Mouse (Mus musculus): ENCODE results near the gene Sec24c.
"Not testable (repeated sequence)": the region's sequence is repeated elsewhere in the genome, so short reads cannot be mapped to it uniquely, and the experiment has no call there.

Sec24c gene

DNA sequence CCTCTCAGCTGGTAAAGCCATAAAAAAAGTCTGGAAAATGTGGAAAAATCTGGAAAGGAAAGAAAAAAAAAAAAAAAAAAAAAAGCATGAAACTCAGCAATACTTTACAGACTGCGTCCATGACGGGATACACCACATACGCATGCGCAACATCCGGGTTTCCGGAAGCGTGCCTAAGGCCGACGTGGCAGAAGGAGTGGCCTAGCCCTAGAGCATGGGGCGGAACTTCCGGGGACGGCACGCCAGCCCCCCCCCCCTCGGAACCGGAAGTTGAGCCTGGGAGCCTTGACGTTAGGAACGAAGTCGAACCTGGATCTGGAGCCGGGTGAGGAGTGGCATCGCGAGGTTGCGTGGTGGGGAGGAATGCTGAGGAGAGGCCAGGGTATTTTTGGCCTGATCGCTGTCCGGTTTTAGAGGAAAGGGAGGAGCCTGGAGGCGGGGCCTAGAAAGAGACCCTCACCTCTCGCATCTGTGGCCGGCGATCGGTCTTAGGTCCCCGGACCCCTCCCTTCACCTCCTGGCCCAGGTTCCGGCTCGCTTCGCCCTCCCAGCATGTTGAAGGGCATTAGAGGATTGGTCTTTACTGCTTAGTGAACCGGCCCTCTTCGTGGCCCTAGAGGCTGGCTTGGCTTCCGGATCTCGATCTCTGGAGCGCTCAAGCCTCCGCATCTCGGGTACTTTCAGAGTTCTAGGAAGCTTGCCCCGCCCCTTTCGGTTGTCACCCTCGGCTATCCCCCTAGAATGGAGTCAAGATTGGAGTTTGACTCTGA lies at the start of gene Sec24c:
Gene Sec24c, plus strand, starts transcription at position 245 of the 770 bp plus-strand sequence.
- peak; percentile 97 for DNase-seq

DNA sequence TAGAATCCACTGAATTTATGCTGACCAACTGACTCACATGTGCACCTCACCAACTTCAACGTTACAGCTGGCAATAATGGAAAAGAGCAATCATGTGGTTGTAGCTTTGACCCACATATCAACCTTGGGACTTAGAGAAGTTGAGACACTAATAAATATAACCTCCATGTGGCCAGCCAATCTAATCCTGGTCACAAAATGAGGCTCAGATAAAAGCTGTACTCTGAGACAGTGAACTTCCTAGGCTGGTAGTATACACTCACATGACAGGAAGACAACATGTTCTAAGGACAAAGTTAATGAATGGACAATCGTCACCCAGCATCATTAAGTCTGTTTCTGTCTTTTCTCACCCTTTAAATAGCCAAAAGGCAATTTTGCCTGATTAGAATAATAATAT lies 47.7 kb upstream of the Sec24c start:
- DNase-seq: no peak

DNA sequence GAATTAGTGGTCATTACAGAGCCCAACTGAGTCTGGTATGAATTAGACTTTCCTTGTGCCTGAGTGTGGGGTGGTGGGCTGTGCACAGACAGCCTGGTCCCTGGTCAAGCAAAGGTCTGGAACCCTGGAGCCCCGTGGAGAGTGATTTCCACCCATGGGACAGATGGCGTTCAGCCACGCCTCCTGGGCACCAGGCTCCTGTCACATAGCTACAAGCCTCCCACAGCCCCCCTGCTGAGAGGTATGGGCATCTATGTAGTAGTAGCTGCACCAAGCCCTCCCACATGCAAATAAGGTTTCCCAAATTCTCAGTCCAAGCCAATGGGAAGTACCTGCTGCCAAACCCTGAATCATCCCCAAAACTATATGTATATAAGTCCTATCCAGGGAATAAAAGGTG lies 47.1 kb upstream of the Sec24c start:
- DNase-seq: no peak

DNA sequence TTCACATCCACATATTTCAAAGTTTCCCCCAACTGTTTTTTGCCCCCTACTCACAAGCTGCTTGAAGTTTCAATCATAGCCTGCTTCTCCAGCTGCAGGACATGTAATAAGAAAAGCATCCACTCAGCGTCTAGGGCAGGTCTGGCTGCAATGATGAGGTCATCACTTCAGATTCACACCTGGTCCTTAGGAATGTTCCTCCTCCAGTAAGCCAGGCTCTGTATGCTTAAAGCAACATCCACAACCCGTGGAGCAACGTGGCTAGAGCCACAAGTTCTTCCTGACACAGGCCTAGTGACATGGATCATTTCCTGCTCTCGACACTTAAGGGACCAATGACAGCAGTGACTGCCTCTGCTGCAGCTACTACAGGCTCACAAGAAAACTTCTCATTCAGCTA lies 42.9 kb upstream of the Sec24c start:
- DNase-seq: no peak

DNA sequence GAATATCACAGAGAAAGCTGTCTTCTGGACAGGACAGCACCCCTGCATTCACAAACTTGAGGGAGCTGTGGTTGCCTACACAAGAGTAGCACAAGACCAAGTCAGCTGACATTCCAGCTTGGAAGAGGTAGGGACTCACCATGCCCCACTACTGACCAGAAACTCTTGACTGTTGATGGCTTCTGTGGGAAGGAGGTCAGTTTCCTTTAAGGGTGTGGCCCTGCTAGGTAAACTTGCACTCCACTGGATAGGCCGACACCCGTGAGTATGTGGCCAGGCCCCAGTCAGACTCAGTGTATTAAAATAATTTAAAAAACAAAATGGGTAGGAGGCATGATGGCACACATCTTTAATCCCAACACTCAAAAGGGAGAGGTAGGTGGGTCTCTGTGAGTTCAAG lies 38.6 kb upstream of the Sec24c start:
- DNase-seq: no peak

DNA sequence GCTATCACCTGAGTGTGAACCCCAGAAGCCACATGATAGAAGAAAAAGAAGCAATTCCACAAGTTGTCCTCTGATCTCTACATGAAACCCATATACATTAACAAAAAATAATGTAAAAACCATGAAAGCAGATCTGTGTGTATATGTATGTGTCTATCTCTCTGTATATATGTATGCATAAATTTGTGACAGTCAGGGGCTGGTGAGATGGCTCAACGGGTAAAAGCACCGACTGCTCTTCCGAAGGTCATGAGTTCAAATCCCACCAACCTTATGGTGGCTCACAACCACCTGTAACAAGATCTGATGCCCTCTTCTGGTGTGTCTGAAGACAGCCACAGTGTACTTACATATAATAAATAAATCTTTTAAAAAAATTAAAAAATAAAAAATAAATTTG lies 37.1 kb upstream of the Sec24c start:
- DNase-seq: not testable (repeated sequence)

DNA sequence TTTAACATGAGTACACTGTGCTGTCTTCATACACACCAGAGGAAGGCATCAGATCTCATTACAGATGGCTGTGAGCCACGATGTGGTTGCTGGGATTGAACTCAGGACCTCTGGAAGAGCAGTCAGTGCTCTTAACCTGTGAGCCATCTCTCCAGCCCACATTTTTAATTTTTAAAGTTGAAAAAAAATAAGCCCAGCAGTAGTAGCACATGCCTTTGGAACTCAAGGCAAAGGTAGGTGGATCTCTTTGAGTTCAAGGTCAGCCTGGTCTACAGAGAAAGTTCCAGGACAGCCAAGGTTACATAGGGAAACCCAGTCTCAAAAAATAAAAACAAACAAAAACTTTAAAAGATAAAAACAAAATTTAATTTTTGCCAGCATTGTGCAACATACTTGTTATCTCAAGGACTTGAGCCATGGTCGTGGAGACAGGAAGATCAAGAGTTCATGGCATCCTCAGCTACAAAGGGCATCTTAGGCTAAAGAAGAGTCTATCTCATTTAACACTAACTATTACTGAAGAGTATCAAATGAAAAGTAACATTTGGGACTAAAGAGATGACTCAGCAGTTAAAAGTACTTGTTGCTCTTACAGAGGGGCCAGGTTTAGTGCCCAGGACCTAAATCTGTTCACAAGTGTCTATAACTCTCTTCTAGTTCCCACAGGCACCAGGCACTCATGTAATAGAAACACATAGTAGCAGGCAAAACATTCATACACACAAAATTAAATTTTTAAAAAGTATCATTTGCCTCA lies 36.1 kb upstream of the Sec24c start:
- DNase-seq: no peak

DNA sequence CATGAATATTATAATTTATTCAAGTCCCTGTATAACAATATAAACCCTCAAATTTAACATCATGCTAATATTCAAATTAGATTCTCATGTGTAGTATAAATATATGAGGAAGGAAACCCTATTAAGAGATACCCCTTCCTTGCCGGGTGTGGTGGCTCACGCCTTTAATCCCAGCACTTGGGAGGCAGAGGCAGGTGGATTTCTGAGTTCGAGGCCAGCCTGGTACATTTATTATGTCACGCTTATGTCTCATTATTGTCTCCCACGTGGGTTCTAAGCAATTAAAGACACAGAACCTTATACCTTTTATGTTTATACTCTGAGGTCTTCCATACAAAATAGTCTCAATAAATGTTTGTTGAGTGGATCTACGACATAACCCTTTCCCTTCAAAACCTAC lies 35.4 kb upstream of the Sec24c start:
- DNase-seq: no peak

DNA sequence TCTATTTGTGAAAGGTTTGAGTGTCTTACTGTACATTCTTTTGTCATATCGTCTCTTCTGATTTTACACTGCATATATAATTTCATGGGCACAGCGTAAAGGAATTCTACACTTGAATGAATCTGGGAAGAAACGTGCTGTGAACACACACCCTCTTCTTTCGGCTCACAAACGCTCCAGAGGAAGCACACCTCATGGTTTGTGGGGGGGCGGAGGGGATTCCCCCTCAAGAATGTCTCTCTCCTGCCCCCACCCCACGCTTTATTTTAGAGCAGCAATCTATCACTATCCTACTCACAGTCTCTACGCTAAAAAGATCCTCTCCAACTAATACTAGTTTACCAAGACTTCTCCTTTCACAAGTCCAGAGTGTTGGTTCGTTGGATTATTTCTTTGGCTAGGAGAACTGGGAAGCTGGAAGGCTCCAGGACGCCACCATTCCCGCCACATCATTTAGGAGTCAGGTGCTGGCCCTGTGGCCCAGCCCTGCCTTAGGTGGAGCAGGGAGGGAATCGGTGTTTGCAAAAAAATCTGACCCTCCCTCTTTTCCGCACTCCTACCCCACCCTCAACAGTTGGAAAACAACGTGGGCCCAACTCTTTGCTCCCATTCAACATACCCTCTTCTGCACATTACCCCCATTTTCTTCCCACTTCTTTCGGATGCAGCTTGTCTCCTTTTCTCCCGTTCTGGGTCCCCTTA lies 34.0 kb upstream of the Sec24c start:
- DNase-seq: no peak

DNA sequence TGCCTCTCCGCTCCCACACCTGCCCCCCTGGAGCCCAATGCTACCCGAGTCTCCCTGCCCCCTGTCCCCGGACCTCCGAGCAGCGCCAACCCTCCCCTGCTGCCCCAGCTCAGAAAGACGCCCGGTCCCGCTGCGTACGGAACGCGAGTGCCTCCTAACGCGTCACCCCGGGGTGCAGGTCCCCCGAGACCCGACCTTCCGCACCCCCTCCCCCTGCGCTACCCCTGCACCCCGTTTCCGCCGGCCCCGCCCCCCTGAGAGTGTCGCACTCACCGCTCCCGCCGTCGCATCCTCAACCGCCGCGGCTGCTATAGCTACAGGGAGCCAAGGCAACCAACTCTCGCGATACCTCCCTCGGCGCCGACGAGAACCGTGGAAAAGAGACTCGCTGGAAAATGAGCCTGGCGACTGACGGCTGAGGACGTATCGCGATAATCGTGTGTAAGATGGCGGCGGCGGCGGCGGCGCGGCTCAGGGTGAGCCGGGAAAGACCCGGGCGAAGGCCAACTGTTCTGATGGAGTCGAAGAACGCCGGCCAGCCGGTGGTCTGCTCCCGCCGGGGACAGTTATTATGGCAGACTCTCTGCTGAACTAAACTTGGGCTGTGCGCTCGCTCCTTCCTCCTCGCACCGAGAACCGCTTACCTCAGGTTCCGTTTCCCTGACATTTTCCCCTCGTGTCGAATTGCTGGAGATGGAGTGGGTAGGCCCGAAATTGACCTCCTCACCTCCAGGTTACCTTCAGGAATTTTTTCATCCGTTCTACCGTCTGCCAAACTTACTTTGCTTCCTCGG lies 33.3 kb upstream of the Sec24c start, which contains the start of gene Usp54:
Gene Usp54, minus strand, starts transcription at position 420 of the 794 bp plus-strand sequence.
- peak; percentile 97 for DNase-seq

DNA sequence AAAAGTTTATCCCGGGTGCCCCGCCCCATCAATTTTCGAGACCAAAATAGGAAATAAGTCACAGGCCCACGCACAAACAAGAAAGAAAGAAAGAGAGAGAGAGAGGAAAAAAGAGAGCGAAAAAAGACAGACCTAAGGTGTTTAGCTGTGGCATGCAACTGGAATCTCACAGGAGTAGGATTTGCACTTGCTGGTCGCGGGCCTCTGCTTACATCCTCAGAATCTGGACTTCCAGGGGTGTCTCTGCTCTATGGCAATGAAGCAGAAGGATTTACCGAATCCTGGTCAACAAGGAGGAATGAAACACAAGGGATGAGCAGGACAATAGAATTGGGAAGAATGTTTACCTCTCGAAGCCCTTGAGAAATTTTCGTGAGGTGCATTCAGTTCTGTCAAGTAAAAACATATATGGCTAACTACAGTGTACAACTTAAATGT lies 32.7 kb upstream of the Sec24c start:
- DNase-seq: no peak

DNA sequence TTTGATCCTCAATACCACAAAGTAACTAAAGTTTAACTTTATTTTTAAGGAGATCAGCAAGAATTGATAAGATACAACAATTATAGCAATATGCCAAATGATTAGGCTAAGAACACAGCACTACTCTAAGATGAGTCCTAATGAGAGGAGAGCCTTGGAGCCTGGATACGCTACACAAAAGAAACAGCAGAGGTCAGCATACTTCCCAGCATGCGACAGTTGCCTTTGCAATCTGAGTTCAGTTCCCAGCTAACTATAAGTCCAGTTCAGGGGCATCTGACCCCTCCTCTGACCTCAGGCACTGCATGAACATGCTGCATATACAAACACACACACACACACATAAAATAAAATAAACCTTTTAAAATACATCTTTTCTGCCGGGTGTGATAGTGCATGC lies 28.6 kb upstream of the Sec24c start:
- DNase-seq: no peak

DNA sequence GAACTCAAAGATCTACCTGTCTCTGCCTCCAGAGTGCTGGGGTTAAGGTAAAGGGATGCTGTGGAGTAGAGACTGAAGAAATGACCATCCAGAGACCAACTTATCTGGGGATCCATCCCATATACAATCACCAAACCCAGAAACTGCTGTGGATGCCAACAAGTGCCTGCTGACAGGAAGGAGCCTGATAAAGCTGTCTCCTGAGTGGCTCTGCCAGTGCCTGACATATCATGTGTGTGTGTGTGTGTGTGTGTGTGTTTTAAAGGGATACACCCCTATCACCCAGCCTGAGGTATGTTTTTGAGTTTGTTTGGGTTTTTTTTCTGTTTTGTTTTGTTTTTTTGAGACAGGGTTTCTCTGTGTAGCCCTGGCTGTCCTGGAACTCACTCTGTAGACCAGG lies 27.7 kb upstream of the Sec24c start:
- no peak for DNase-seq

DNA sequence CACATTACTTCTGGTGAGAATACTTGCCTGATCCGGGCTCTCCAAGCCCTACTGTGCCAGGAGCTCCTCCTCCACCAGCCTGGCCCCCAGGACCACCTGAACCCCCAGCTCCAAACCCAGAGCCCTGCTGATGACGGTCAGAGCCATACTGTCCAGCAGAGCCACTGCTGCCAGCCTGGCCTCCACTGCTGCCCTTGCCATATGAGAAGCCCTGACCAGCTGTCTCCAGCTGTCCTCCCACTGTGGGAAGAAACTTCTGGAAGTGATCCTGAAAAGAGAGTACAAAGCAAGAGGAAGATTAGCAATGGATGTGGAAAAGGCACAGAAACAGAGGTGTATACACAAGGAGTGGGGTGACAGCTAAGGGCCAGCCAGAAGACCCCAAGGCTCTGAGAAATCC lies 23.1 kb upstream of the Sec24c start:
- DNase-seq: no peak

DNA sequence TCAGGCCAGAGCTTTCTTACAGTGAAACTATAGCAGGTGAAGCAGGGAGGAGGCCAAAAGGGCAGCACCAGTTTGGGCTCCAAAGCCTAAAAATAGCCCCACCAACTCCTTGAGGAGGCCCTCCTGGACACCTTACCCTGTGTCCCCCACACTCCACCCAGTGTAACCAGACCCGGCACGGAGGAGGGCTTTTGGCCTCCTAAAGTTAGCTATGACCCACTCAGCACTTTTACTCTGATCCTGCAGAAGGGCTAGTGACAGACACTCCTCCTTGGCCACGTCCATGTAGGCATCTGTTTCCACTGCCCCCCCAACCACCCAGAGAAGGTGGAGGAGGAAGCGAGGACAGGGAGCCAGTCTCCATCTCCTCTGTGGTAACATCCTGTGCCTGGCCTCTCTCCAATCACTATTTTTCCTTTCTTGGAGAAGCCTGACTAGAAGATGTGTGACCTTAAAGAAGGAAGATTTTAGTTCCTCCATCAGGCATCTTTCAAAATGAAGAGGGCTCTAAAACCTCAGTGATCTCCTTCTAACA lies 22.3 kb upstream of the Sec24c start:
- peak; percentile 23 for DNase-seq

DNA sequence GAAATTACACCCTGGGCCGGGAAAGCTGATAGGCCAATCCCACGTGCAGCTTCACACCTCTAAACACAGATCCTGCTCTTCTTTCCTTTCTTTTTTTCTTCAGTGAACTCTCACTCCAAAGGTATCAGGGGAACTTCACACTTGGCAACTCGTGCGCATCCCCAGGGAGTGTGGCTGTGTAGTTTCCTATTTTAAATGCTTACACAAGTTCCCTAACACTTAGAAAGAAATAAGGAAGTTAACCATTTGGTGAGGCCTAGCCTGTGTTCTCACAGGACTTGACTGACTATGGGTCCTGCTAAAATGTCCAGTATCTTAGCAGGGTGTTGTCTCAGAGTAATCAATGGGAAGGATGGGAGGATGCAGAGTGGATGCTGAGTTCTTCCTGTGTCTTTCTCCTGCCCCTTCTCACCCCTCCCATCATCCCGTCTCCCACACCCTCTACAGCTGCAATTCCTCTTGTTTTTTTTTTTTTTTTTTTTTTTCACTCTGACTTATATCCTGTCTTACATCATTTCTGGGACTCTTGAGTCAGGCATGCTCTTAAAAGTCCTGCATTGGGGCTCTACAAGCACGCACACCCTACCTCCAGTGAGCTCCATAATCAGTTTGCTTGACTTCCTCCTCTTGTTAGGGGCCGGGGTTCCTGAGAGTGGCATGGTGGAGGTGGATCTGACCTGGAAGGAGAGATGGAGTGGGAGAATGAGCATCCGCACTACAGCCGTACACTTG lies 19.3 kb upstream of the Sec24c start:
- DNase-seq: no peak

DNA sequence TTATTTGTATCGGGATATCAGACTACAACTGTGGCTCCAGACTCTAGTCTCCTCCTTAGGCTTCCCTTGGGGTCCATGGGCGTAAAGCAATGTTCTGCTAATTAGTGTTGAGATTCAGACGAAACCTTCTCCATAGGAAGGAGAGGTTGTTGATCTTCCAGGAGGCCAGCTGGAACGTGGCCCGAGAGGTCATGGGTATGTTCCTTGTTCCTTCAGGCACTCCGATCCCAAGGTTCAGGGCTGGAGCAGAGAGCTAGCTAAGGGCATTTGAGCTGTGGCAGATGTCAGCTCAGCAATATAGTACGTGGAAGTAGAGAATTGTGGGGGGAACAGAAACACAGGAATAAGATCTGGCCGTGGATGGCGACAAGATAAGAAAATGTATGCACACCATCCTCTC lies 18.4 kb upstream of the Sec24c start:
- DNase-seq: no peak

DNA sequence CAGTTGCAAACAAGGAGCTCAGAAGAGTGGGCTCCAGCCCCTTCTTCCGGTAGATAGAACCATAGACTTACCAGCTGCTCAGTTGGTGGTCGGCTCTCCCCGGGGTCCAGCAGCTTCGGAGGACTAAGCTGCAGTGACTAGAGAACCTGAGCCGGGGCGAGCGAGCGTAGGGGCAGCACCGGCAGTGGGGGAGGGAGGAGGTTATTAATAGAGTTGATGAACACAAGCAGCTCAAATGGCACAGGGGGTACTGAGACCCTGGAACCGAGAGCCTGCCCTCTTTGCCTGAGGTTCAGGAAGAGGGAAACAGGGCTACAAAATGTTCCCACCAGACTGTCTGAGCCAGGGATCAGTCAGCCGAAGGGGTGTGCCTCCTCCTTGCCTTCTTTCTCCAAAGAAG lies 17.7 kb upstream of the Sec24c start, which contains the start of gene Myoz1:
Gene Myoz1, minus strand, starts transcription at position 180 of the 400 bp plus-strand sequence.
- DNase-seq: no peak

DNA sequence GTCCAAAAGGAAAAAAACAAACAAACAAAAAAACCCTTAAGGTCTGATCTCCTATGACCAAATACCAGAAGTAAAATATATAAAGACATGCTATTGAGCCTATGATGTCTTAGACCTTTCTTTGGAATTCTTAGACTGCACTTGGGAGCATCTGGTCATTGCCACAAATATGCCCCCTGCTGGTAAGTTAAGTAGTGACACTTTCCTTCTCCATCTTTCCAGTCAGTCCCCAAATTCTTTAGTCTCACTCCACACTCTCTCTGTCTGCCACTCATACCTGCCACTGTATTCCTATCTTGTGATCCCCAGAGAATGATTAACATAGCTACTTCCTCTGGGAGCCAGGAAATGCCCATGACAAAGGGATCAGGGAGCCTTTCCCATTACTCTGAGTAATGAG lies 15.8 kb upstream of the Sec24c start:
- peak; percentile 66 for DNase-seq

DNA sequence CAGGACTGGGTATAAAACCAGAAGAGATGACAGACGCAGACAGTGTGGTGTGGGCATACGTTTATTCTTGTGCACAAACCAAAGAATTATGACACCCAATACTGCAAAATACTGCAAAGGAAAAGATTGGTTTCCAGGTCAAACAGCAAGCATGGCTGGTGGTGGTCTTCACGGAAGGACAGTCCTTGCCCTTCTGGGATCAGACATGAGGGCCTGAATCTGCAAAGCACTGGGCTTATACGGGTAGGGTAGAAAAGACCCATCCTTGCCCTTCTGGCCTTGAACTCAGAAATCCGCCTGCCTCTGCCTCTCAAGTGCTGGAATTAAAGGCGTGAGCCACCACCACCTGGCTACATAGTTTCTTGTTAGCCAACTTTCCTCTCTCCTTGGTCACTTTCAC lies 15.2 kb upstream of the Sec24c start:
- DNase-seq: no peak

DNA sequence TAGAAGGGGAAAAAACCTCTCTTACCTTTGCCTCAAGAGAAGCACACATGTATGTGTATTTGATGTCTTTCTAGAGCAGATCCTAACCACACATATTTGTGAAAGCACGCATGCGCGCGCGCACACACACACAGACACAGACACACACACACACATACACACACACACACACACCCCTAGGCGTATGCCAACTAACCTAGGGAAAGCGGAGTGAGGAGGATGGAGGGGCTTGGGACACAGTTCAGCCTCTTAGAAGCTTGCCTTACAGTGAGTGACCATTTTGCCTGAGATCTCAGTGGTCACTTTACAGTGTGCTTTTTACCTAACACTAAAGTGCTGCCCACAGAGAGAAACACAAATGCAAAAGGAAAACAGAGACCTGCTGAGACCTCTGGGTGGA lies 14.4 kb upstream of the Sec24c start:
- DNase-seq: no peak
